Mouse (Mus musculus): ENCODE measurements around the gene Ehbp1.

Gene Ehbp1

DNA sequence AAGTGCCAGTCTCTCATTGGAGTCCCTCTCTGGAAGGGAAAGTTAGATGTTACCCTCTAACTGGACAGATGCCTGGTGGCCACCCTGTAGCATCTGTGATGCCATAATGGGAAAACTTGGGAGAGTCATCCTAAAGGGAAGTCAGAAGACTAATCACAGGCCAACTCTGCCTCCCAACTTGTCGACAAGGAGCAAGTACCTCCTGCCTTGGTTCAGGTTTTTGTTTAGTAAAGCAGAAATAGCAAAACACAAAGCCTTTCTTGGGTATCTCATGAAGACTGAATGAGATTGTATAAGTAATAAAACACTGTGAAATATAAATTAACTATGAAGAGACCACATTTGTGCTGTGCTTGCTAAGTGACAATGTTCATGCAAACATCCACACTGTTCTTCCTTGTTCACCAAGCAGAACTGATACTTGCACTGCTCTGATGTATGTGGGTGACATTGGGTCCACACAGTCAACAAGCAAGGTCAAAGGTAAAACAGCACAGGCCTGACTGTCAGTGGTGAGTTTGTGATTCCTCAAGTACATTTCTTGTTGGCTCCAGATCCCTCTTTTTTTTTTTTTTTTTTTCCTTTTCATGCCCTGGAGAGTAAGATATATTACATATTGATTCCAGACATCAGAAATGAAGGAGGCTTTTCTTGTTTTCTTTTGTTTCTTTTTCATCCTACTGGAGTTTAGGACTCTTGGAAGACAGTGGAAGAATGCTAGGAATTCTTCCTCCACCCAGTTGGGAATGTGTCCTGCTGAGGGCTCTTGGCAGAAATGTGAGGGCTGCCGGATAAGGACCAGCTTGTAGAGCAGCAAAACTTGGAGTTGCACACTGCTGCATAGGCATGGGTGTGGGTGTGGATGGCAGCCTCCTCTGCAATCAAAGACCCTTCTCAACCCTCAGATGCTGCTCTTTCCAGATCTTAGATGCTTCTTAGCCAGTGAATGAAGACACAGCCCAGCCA lies at the start of gene Ehbp1:
Gene Ehbp1, minus strand, starts transcription at position 51 of the 966 bp plus-strand sequence.
- in situ Hi-C loops (cut with MboI, MseI): no loop called here

DNA sequence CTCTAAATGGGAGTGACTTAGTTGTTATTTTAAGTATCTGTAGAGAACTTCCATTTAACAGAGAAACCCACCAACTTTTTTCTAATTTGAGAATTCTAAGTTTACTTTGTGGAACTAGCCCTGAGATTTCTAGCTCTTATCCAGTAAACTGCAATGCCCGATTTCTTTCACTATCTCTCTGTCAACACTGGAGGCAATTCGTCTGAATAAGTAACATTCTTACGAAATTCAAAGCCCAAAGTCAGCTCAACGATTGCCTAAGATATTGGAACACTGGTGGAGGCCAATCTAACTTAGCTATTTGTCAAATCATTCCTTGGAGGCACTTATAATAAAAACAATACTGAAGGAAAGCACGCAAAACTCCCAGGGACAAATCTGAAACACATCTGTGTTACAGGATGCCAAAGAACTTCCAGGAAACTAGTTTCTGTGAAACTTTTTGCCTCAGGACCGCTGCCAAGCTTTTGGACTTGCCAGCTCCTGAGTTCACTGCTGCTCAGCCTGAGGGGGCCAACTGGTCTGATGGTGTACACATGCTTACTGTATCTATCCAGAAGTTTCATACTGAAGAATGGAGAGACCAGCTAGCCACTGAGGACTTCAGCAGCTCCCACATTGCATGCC lies 45.5 kb upstream of the Ehbp1 start:
- in situ Hi-C loops (cut with MboI, MseI): no loop called here

- in situ Hi-C loops (cut with MboI, MseI): no loop called here
Measured at GRCm38 (mm10) chr11:22383532-22383931, 41.4 kb upstream of the Ehbp1 start.

- in situ Hi-C loops (cut with MboI, MseI): no loop called here
Measured at GRCm38 (mm10) chr11:22374811-22375210, 32.7 kb upstream of the Ehbp1 start.

GRCm38 (mm10) chr11:22373290-22373674 lies 31.2 kb upstream of the Ehbp1 start:
- in situ Hi-C loops (cut with MboI, MseI): no loop called here

GRCm38 (mm10) chr11:22372609-22373289 lies 30.7 kb upstream of the Ehbp1 start:
- in situ Hi-C loops (cut with MboI, MseI): no loop called here

- in situ Hi-C loops (cut with MboI, MseI): loop anchor here in 1 of 2 experiments (10.0 kb wide), 1 partner anchor 1735 kb away; no protein-coding TSS in a partner anchor
Measured at GRCm38 (mm10) chr11:22369841-22370240, 27.7 kb upstream of the Ehbp1 start.

DNA sequence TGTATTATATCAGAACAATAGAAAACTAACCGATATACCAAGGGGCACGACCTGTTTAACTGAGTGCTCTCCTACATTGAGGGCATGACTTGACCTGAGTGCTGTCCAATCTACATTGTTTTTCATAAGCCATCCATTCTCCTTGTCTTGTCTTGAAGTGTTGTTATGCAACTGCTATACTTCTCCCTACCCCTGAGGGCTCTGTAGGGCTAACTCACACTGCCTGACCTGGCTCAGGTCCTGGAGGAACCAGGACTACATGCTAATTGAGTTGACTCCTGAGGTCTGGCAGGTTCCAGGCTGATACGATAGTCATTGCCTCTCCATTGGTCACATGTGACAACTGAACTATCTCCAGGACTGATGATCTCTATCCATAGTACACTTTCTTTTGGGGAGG lies 26.5 kb upstream of the Ehbp1 start:
- in situ Hi-C loops (cut with MboI, MseI): loop anchor here in 1 of 2 experiments (10.0 kb wide), 1 partner anchor 1736 kb away; no protein-coding TSS in a partner anchor

DNA sequence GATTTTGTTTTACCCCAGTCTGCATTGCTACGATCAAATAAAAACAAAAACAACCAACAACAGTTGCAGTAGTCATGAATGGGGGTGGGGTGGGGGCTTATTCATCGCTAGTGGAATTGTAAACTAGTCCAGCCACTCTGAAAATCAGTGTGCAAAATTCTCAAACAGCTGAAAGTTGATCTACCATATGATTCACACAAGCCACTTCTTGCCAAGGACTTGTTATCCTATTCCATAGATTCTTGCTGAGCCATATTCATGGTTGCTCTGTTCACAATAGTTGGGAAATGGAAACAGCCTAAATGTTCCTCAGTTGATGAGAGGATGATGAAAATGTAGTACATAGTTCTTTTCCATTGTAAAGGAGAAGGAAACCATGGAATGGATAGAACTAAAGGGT lies 24.4 kb upstream of the Ehbp1 start:
- in situ Hi-C loops (cut with MboI, MseI): loop anchor here in 1 of 2 experiments (10.0 kb wide), 1 partner anchor 1738 kb away; no protein-coding TSS in a partner anchor

DNA sequence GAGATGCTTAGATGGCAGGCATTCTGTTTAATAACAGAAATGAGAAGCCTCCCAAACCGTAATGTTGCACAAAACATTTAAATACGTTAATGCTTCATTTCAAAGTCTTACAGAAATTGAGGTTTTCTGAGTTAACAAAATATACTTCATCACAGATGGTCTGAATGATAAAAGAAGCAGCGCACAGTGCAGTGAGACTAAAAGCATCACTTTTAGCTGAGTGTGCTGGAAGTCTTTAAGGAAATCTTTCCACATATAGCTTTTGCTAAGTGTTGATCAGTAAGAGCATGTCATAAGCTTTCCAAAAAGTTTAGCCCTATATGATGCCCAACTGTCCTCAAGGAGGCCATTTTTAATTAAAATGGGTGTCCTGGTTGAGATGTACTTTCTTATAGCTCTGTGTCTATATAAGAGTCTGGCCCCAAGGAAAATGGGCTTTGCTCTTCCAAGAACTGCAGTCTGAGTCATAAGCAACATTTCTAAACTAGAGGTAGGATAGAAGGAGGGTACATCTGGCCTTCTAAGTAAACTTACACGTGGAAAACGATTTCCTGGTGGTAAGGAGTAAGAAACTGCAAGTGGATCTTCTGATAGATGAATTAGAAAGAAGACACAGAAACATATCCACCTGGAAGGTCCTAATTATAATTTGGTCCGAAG lies 12.0 kb upstream of the Ehbp1 start:
- in situ Hi-C loops (cut with MboI, MseI): no loop called here

DNA sequence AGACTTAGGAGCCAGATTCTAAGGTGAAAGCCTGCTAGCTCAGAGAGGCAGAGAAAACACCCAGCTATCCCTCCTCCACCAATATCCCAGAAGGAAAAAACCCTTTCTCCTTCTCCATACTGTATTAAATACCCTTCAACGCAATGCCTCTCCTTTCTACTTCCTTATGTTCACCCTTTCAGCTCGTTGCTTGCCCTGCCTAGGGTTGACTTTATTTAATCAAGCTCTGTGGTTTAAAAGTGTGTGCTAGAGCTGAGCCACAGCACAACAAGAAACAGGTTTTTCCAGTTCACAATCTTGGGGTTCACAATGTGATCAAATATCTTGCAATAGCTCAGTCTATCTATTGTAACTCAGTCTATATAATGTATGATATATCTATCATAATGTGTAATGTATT lies 7.9 kb upstream of the Ehbp1 start:
- in situ Hi-C loops (cut with MboI, MseI): no loop called here

DNA sequence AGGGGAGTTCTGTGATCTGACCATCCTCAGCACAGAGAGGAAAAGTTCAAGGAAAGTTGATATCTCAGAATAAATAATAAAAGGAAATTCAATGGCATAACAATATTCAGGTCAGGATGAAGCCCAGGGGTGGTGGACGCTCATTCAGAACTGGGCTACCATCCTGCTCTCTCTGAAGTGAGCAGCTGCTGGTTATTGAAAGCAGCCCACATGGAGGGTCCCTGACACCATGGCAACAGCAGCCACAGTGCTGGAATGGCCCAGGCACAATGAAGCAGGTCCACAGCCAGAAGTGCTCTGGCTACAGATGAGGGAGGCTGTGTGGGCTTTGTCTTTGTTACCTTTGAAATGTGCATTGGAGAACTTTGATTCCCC lies 6.4 kb upstream of the Ehbp1 start:
- in situ Hi-C loops (cut with MboI, MseI): no loop called here

GRCm38 (mm10) chr11:22347651-22348535 lies 5.8 kb upstream of the Ehbp1 start:
- in situ Hi-C loops (cut with MboI, MseI): no loop called here

DNA sequence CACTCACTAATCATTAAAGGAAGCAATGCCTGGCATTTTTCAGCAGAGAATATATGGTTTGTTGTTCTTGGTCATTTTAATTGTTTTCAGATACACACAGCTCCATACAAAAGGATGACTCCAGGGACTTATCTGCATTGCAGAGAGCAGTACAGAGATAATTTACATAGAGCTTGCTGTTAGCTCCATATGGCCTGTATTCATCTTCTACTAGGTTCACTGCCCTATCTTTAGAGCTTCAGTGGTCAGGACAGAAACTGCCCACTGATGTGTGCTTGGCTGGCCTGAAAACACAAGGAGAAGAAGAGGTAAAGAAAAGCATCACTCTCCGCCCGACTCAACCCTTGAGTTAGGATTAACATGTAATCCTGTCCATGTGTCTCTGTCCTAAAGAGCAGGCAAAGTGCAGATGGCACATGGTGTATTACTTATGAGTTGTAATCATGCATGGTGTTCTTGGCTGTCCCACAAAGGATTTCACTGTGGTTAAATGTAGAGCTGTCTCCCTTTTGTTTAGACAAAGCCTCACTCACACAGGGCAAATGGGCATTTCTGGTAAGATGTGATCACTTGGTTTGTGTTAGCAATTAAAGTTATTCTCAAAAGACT lies 14.7 kb downstream of the Ehbp1 start:
- in situ Hi-C loops (cut with MboI, MseI): no loop called here

- in situ Hi-C loops (cut with MboI, MseI): loop anchor here (10.0 kb wide), 2 partner anchors 1373 to 1497 kb away; no protein-coding TSS in a partner anchor
Measured at GRCm38 (mm10) chr11:22317824-22318411, 24.2 kb downstream of the Ehbp1 start.

GRCm38 (mm10) chr11:22315801-22316200 lies 26.3 kb downstream of the Ehbp1 start:
- in situ Hi-C loops (cut with MboI, MseI): loop anchor here (10.0 kb wide), 2 partner anchors 1371 to 1499 kb away; no protein-coding TSS in a partner anchor

DNA sequence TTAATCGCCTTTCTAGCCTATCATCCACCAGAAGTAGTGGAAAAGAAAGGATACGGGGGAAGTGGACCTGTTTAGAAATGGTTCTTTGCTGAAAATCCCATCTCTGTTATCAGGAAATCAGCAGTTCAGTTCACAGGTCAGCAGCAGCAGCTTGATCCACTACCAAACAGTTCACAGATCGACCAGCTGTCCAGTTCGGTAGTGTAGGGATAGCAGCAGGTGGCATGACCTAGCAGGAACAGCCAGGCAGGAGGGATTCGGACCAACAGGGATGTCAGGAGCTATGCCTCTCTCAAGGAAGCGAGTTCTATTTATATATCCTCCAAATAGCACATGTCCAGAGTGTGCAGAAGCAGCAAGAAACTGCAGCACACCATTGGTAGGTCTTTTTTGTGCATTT lies 40.9 kb downstream of the Ehbp1 start:
- in situ Hi-C loops (cut with MboI, MseI): no loop called here

- in situ Hi-C loops (cut with MboI, MseI): loop anchor here (10.0 to 25.0 kb wide), 3 partner anchors 284 to 1727 kb away; partner anchors contain the start of genes 0610010F05Rik (in 1 of the 2) and Otx1 (in 1 of the 2)
Measured at GRCm38 (mm10) chr11:22289164-22289563, 52.9 kb downstream of the Ehbp1 start.

- in situ Hi-C loops (cut with MboI, MseI): loop anchor here (10.0 to 25.0 kb wide), 3 partner anchors 283 to 1725 kb away; partner anchors contain the start of genes 0610010F05Rik (in 1 of the 2) and Otx1 (in 1 of the 2)
Measured at GRCm38 (mm10) chr11:22287513-22287900, 54.6 kb downstream of the Ehbp1 start.

Data from T-helper 17 cell (primary cell).